Mouse (Mus musculus): Measurements from ENCODE around the gene Ccnf.

Gene Ccnf

DNA sequence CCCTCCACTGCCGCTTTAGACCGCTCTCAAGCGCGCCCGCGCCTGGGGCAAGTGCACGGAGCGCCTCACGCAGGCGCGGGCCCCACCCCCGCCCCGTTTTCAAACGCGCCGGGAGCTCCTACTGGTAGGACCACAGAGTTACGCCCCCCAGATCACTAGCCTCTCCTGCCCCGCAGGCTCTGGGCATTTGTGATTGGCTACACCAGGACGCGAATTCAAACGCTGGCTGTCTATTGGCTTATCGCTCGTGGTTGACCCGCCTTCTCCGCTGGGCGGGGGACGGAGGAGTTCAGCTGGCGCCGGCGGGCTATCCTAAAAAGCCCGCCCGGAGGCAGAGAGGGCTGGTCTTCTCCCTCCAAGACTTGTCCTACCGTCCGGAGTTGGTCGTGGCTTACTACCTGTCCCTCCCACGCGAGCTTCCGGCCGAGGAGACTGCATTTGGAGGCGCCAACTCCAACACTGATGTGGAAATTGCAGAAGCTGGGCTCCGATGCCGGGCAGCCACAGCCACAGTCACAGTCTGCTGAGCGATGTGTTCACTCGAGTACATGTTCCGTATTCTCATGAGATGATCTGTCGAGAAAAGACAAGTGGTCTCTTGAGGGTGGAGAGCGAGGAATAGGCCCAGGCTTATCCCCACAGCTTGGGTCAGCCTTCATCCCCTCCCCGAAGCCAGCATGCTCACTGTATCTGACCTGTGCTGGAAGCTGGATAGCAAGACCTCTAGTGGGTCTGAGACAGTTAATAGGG, at the start of gene Ccnf:
Gene Ccnf, minus strand, starts transcription at position 165 of the 750 bp plus-strand sequence.
- peak; percentile 95 to 97 for DNase-seq (ENCODE audit: low spot score in 2 of 2)

DNA sequence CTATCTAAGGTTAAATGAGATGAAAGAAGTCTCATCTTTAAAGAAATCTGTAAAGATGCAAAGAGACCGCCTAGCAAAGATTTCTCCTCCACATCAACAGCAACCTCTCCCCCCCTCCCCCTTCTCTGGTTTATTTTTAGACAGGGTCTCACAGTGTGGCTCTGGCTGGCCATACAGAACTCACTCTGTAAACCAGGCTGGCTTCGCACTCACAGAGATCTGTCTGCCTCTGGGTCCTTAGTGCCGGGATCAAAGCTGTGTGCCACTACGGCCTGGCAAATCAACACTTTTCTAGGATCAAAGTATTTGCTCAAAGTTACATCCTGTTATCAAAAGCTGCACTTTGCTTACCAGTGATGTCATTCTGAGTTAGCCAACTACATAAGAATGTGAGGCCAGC, 49.4 kb upstream of the Ccnf start:
- DNase-seq (ENCODE audit: low spot score in 2 of 2): no peak

DNA sequence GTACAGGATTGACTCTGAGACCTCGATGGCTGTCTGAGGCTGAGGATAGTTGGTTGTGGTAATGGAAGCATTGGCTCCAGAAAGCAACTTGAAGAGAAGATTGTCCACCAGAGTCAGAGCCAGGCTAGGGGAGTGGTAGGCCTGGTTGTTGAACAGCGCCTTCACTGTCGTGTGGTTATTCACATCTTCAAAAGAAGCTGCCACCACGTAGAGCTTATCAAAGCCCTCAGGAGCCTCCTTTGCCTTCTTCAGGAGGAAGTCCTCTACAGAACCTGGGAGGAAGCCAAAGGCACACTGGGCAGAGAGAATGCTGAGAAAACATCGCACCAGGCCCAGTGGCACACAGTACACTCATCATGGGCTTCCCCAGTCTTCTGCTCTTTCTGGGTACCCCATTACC, 38.1 kb upstream of the Ccnf start:
- no peak for DNase-seq (ENCODE audit: low spot score in 2 of 2)

DNA sequence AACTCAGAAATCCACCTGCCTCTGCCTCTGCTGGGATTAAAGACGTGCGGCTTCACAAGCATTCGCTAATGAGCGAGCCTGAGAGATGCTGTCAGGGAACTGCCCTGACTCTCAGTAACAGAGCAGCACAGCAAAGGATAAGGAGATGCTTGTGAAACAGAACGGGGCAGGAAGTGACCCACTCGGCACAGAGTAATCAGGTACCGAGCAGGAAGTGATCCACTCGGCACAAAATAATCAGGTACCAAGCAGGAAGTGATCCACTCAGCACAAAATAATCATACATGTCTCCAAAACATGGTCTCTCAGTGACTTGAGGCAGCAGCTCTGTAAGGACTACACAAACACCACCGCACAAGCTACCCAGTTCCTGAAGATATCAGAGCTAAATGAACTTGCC, 37.2 kb upstream of the Ccnf start:
- DNase-seq (ENCODE audit: low spot score in 2 of 2): no peak

GRCm38 (mm10) chr17:24285680-24286079, 34.4 kb upstream of the Ccnf start:
- DNase-seq (ENCODE audit: low spot score in 2 of 2): no peak

DNA sequence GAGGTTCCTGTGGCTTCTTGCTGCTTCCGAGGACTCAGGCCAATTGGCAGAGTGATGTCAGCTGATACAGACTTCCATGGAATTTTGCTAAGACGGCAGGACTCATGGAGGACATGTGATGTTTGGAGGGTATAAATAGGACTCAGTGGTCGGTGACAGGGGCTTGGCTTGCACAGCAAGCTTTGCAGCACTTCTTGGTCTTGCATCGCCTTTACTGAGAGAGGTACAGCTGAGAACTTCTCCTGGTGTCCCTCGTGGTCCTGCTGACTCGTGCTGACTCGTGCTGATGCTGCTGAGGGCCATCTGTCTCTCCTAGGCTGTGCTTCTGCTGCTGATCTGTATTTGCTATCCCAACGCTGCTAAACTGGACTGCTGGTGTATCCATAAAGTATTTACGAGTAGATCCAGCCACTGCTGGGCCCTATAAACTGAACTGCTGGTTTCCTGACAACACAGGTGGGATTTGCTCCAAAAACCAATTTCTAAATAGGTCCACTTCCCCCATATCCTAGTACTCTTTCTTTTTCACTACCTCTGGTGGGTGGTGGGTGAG, 32.1 kb upstream of the Ccnf start:
- no peak for DNase-seq (ENCODE audit: low spot score in 2 of 2)

GRCm38 (mm10) chr17:24282637-24283036, 31.4 kb upstream of the Ccnf start:
- DNase-seq (ENCODE audit: low spot score in 2 of 2): no peak

- no peak for DNase-seq (ENCODE audit: low spot score in 2 of 2)
These were observed 28.6 kb upstream of the Ccnf start for GRCm38 (mm10) chr17:24279907-24280306.

DNA sequence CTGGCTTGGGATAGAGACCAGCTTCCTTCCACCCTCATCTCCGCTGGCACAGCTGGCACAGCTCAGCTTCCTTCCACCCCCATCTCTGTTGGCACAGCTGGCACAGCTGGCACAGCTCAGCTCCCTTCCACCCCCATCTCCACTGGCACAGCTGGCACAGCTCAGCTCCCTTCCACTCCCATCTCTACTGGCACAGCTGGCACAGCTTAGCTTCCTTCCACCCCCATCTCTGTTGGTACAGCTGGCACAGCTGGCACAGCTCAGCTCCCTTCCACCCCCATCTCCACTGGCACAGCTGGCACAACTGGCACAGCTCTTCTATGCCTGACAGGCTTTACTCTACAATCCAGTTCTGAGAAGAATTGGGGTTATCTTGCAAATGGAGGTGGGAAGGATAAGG, 15.8 kb upstream of the Ccnf start:
- DNase-seq (ENCODE audit: low spot score in 2 of 2): no peak

DNA sequence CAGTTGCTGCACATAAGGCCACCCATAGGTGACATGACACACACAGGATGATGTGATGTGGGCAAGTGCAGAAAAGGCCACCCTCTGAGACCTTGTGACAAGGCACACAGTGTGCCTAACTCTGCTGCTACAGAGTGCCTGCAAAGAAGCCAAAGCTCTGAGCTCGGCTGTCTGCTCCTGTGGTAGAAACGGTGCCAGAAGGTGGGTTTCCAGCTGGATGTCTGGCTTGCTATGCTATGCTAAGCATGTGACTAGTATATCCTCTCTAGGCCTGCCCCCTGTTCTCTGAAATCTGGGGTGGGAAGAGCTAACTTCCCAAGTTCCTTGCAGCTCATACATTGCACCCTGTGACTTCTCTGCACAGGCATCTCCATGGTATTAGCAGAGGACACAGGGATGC, 13.5 kb upstream of the Ccnf start:
- no peak for DNase-seq (ENCODE audit: low spot score in 2 of 2)

DNA sequence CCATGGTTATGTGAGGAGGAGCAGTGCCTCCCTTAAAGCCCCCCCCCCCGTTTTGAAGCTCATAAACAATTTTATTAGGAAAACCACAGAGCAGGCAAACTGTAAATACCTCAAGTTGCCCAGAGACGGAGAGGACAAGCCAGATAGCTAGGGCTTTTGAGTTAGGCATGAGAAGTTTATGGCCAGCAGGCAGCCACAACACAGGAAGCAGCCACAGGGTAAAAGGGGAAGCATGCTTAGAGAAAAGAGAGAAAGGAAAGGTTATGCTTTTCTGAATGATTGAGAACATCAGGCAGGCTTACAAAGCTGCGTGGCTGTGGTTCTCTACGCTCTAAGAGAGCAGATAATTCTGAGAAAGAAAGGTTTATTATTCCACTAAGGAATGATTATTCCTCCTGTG, 9.2 kb upstream of the Ccnf start:
- DNase-seq (ENCODE audit: low spot score in 2 of 2): no peak

DNA sequence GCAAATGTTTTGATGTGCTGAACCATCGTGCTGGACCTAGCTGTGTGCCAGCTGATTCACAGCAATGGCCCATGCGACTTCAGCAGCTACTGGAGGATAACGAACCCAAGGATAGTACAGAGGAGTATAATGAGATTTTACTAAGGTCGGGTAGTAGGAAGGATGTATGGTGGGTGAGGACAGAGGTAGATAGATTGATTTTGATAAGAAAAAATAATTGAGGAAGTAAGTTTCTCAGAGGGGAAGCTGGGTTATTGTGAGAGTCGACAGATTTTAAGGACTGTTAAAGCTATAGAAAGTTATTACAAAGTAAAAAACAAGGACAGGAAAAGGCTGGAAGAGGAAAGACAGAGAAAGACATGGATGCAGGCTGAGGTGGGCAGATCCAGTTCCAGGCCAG, 8.4 kb upstream of the Ccnf start:
- no peak for DNase-seq (ENCODE audit: low spot score in 2 of 2)

- no peak for DNase-seq (ENCODE audit: low spot score in 2 of 2)
These were observed 7.7 kb upstream of the Ccnf start for GRCm38 (mm10) chr17:24258981-24259380.

GRCm38 (mm10) chr17:24252329-24252728, 1.0 kb upstream of the Ccnf start:
- DNase-seq (ENCODE audit: low spot score in 2 of 2): no peak

DNA sequence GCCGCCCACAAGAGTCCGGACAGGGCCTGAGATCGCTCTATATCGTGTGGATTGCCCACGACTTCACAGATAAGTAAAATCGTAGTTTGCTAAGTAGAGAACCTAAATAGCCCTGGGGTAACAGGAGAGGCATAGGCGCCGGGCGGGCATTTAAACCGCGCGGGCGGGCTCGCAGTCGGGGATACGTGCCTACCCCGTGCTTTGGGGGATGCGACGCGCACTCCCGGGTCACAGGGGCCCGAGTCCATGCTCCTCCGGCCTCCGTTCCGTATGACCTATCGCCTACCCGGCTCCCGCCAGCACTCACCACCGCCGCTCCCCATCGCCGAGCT, 330 bp downstream of the Ccnf start:
- DNase-seq (ENCODE audit: low spot score in 2 of 2): no peak

GRCm38 (mm10) chr17:24248641-24249040, 2.6 kb downstream of the Ccnf start:
- no peak for DNase-seq (ENCODE audit: low spot score in 2 of 2)

GRCm38 (mm10) chr17:24244061-24244460, 7.2 kb downstream of the Ccnf start:
- DNase-seq (ENCODE audit: low spot score in 2 of 2): peak; percentile 13 to 32

DNA sequence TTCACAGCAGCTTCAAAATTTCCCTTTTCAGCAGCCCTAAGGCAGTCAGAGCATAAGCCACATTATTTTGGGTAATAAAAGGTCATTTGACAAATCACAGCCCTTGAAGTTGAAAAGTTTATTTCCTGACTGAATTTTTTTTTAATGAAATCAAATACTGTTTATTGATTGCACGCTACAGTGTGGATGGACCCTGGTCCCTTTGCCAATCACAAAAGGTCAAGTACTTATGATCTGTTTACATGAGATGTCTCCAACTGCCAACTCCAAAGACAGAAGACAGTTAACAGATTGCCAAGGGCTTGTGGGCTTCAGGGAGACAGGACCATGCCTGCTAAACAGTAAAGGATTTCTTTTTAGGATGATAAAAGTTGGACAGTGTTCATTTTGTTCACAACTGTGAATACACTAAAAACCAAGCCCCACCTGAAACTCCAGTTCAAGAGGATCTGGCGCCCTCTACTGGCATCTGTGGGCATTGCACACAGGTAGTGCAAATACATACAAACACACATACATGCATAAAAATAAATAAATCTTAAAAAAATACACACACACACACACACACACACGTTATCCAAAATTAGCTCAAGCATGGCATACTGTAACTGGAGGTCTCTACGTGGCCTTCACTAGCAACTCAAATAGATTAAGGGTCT, 7.8 kb downstream of the Ccnf start:
- no peak for DNase-seq (ENCODE audit: low spot score in 2 of 2)

- DNase-seq (ENCODE audit: low spot score in 2 of 2): no peak
These were observed 14.4 kb downstream of the Ccnf start for GRCm38 (mm10) chr17:24236921-24237320.

GRCm38 (mm10) chr17:24236479-24236878, 14.8 kb downstream of the Ccnf start:
- no peak for DNase-seq (ENCODE audit: low spot score in 2 of 2)

GRCm38 (mm10) chr17:24227941-24228340, 23.3 kb downstream of the Ccnf start:
- no peak for DNase-seq (ENCODE audit: low spot score in 2 of 2)

DNA sequence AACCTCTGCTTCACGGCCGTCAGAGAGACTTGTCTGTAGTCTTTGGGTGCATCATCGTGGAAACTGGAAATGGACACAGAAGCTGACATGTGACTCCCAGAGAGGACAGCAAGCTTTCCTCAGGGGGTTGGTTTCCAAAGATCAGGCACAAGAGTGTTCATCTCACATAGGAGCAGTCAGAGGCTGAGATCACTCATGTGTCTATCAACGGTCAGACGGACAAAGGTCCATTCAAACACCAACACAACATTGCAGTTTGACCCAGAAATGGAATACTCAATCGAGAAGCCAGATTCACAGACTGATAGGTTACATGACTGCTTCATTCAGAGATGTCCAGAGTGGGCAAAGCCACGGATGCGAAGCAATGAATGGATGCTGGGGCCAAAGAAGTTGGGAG, 24.6 kb downstream of the Ccnf start:
- DNase-seq (ENCODE audit: low spot score in 2 of 2): no peak

DNA sequence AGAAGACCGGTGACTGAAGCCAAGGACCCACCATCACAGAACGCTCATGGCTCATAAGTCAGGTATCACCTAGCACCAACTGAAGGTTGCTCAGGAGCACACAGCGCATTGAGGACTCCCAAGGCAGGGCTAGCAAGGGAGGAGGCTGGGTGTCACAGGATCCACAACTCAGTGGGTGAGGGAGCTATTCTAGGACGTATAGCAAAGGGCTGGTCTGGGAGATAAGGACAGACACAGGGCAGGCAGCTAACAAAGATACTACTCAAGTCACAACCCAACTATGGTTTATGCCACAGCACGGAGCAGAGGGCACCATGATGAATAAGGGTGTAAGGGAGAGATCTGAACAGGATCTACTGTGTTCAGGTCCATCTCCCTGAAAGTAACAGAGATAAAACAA, 25.4 kb downstream of the Ccnf start:
- no peak for DNase-seq (ENCODE audit: low spot score in 2 of 2)

Data from frontal cortex, postnatal 36 days (tissue).